Mouse (Mus musculus) C2C12 (cell line): ENCODE results near the gene Hps4. TPM values are rescaled to one million over a fixed set of nuclear protein-coding genes. Genes with fewer than 3 reads are reported as not detected.

Source experiments
- H3K27me3 ChIP-seq: one replicate; pipeline ENCODE4 v1.6.1; 2011; ENCODE audit not compliant: control insufficient read depth, insufficient read depth, insufficient read length
- H3K36me3 ChIP-seq: one replicate; pipeline ENCODE4 v1.6.1; 2011; ENCODE audit not compliant: control insufficient read depth, insufficient read depth
- H3K4me3 ChIP-seq: one replicate; pipeline ENCODE4 v1.5.1; 2011; ENCODE audit warnings: mild to moderate bottlenecking, control low read depth; ENCODE audit not compliant: poor library complexity, insufficient read depth, severe bottlenecking
- H3K79me2 ChIP-seq: one replicate; pipeline ENCODE4 v1.6.1; 2011; ENCODE audit not compliant: control insufficient read depth, insufficient read depth
- H3K79me3 ChIP-seq: one replicate; pipeline ENCODE4 v1.6.1; 2011; ENCODE audit warnings: low read depth, control low read depth
- H3ac ChIP-seq: one replicate; pipeline ENCODE3; 2011; ENCODE audit warnings: low read depth; ENCODE audit not compliant: control insufficient read depth, insufficient read length
- CEBPB ChIP-seq: IDR thresholded peaks from one replicate; pipeline ENCODE4 v1.6.1; 2011; ENCODE audit warnings: low read depth, mild to moderate bottlenecking, control low read depth, moderate library complexity
- CTCF ChIP-seq: IDR thresholded peaks from one replicate; pipeline ENCODE4 v1.5.1; 2011; ENCODE audit not compliant: control insufficient read depth, insufficient read depth, insufficient read length
- FOSL1 ChIP-seq: IDR thresholded peaks from one replicate; pipeline ENCODE4 v1.8.0; 2011; ENCODE audit warnings: mild to moderate bottlenecking, low read length; ENCODE audit not compliant: poor library complexity, insufficient read depth, severe bottlenecking
- MAX ChIP-seq: IDR thresholded peaks from one replicate; pipeline ENCODE4 v1.6.1; 2011; ENCODE audit warnings: mild to moderate bottlenecking, control low read depth
- MYOD1 ChIP-seq: IDR thresholded peaks from one replicate; pipeline ENCODE4 v1.6.1; 2011; ENCODE audit warnings: low read depth; ENCODE audit not compliant: control insufficient read depth, insufficient read length
- MYOG ChIP-seq: IDR thresholded peaks from one replicate; pipeline ENCODE4 v1.6.1; 2011; ENCODE audit not compliant: control insufficient read depth, insufficient read length; ENCODE audit errors: extremely low read depth
- USF1 ChIP-seq: IDR thresholded peaks from one replicate; pipeline ENCODE4 v1.6.1; 2011; ENCODE audit warnings: low read depth, mild to moderate bottlenecking, control low read depth, moderate library complexity
- polyA plus RNA-seq: library from polyadenylated mRNA; unstranded; fragments of >200 nt; fragmentation: generic; extraction: Trizol; gene quantifications from one replicate; pipeline ENCODE4 v1.2.1, GENCODE M21; 2012; ENCODE audit warnings: missing spikeins

Gene Hps4
- polyA plus RNA-seq, 1 experiment = 16.1 TPM

DNA sequence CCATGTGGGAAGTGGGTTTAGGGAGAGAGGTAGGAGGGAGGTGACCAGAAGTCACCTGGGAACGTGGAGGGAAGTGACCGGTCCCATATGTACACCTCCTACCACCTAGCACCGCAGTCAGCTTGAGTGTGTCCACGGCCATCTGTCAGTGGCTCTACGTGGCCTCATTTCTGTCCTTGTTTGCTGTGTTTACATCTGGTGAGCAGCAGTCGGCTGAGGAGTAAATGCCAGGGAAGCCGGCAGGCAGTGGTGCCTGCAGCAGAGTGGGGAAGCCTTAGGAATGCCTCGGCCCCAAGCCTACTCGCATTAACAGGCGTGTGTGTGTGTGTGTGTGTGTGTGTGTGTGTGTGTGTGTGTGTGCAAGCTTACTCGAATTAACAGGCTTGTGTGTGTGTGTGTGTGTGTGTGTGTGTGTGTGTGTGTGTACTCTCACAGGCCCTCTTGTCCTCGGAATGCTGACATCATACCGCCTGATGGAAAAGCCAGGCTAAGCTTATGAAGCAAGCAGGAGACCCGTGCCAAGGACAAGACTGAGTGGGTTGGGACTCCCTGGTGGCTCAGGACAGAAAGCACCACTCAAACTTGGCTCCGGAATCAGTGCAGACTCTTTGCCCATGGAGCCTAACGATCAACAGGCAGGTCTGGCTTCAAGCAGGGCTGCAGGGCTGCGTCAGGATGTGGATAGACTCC is 39.9 kb downstream of the Hps4 start:
- TF ChIP-seq USF1 = no peak
- no peak for TF ChIP-seq CEBPB
- TF ChIP-seq MAX = no peak
- TF ChIP-seq CTCF = no peak
- TF ChIP-seq MYOD1 = no peak
- no peak for TF ChIP-seq FOSL1
- no peak for TF ChIP-seq MYOG
- no peaks in the 10 kb centered on the region for H3K79me3 ChIP-seq
- H3ac ChIP-seq = no peak overlapping the region
- no peaks in the 10 kb centered on the region for H3K79me2 ChIP-seq
- no peaks in the 10 kb centered on the region for H3K27me3 ChIP-seq
- H3K36me3 ChIP-seq = no peaks in the 10 kb centered on the region
- no peak overlapping the region for H3K4me3 ChIP-seq

DNA sequence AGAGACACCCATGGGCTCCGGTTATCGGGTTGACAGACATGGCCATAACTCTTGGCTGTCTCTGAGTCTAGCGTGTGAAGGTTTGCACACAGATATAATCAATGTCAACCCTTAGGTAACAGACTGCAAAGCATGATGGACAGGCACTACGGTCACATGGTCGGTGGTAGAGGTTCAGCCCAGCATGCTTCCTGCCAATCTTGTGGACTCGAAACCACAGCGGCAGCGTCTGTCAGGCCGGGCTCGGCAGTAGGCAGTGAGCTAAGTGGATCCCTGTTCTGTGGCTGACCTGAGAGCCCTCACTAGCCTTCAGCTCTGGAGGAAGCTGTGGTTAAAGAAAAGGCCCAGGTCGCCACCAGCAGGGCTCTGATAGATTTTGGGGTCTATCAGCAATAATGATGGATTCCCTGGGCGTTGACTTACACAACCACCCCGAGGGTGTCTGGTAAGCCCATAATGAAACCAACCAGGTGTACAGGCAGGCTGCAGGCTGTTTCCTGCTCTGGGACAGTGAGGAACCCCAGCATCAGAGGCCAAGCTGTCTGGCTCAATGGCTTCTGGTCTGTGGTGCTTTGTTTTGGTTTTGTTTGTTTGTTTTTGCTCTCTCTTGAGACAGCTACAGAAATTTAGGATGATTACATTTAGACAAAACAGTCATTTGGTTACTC is 42.1 kb downstream of the Hps4 start:
- no peak overlapping the region for H3K4me3 ChIP-seq
- no peak overlapping the region for H3ac ChIP-seq
- no peaks in the 10 kb centered on the region for H3K36me3 ChIP-seq
- no peaks in the 10 kb centered on the region for H3K79me2 ChIP-seq
- TF ChIP-seq USF1 = no peak
- no peak for TF ChIP-seq MAX
- no peaks in the 10 kb centered on the region for H3K79me3 ChIP-seq
- H3K27me3 ChIP-seq = no peaks in the 10 kb centered on the region

DNA sequence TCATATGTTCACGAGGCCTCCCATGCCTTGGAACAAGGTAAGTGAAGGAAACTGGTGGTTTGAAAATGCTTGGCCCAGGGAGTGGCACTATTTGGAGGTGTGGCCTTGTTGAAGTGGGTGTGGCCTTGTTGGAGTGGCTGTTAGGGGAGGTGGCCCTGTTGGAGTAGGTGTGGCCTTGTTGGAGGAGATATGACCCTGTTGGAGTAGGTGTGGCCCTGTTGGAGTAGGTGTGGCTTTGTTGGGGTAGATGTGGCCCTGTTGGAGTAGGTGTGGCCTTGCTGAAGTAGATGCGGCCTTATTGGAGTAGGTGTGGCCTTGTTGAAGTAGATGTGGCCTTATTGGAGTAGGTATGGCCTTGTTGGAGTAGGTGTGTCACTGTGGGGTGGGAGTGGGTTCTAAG is 43.1 kb downstream of the Hps4 start:
- Histone ChIP-seq H3K4me3 (no peak overlapping the region), H3K36me3 (no peaks in the 10 kb centered on the region), H3ac (no peak overlapping the region), H3K79me3 (no peaks in the 10 kb centered on the region), H3K27me3 (no peaks in the 10 kb centered on the region), H3K79me2 (no peaks in the 10 kb centered on the region)
- no peak for TF ChIP-seq MYOG
- TF ChIP-seq MAX = no peak
- TF ChIP-seq FOSL1 = no peak
- TF ChIP-seq CTCF = no peak
- no peak for TF ChIP-seq MYOD1
- no peak for TF ChIP-seq CEBPB
- TF ChIP-seq USF1 = no peak

DNA sequence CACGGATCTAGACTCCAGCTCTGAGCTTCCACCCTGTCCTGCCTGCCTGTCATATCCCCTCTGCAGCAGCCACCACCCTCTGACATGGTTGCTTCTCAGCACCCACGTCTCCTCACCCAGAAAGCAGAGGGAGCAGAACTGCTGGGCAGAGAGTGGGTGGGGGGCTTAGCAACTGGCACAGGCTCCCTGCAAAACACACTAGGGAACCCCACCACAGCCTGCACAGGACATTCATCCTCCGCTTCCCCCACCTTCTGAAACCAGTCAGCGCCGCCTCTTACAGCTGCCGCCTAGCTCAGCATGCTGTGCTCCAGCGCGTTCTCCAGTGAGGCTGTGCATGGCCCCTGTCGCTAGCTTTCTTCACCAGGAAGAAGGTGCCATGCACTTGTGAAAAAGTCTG is 46.5 kb downstream of the Hps4 start:
- TF ChIP-seq MAX (no peak), FOSL1 (no peak), CTCF (no peak), MYOG (no peak), MYOD1 (no peak), CEBPB (no peak), USF1 (no peak)
- no peaks in the 10 kb centered on the region for H3K36me3 ChIP-seq
- H3K4me3 ChIP-seq = no peak overlapping the region
- peaks cover 3% of the 10 kb centered on the region for H3K27me3 ChIP-seq
- no peak overlapping the region for H3ac ChIP-seq
- H3K79me2 ChIP-seq = no peaks in the 10 kb centered on the region
- H3K79me3 ChIP-seq = no peaks in the 10 kb centered on the region

DNA sequence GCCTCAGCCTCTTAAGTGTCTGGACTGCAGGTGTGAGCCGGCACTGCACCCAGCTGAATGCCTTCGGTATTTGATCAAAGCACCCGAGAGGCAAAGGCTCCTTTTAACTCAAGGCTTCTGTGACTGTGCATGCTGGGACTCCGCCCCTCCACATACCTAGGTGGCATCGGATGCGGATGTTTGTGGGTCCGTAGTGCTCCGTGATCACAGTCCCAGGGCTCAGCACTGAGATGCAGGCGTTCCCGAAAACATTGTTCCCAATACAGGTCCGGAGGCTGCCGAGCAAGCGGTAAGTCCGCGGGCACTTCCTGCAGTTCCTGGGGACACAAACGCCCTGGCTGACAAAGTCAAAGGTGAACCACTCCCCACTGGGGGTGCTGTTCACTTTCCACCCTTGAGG is 48.1 kb downstream of the Hps4 start:
- TF ChIP-seq FOSL1 = no peak
- TF ChIP-seq USF1 = no peak
- TF ChIP-seq MYOG = no peak
- TF ChIP-seq CEBPB = no peak
- TF ChIP-seq MYOD1 = no peak
- TF ChIP-seq MAX = no peak
- no peak for TF ChIP-seq CTCF
- H3K4me3 ChIP-seq = no peak overlapping the region
- no peak overlapping the region for H3ac ChIP-seq

More for the DNA sequence above, 48.1 kb downstream of the Hps4 start:
- Histone ChIP-seq H3K36me3 (no peaks in the 10 kb centered on the region), H3K79me3 (no peaks in the 10 kb centered on the region), H3K79me2 (no peaks in the 10 kb centered on the region), H3K27me3 (peaks cover 4% of the 10 kb centered on the region)
